Mouse (Mus musculus) stomach, postnatal 0 days (tissue): ENCODE results near the gene Mgll.

Source experiments
- CTCF ChIP-seq: IDR thresholded peaks from 2 replicates; pipeline ENCODE4 v1.5.1; 2016; ENCODE audit warnings: antibody characterized with exemption, low read depth, mild to moderate bottlenecking, moderate library complexity
- EP300 ChIP-seq: optimal IDR thresholded peaks from 2 replicates; pipeline ENCODE3; 2016; ENCODE audit warnings: antibody characterized with exemption

DNA sequence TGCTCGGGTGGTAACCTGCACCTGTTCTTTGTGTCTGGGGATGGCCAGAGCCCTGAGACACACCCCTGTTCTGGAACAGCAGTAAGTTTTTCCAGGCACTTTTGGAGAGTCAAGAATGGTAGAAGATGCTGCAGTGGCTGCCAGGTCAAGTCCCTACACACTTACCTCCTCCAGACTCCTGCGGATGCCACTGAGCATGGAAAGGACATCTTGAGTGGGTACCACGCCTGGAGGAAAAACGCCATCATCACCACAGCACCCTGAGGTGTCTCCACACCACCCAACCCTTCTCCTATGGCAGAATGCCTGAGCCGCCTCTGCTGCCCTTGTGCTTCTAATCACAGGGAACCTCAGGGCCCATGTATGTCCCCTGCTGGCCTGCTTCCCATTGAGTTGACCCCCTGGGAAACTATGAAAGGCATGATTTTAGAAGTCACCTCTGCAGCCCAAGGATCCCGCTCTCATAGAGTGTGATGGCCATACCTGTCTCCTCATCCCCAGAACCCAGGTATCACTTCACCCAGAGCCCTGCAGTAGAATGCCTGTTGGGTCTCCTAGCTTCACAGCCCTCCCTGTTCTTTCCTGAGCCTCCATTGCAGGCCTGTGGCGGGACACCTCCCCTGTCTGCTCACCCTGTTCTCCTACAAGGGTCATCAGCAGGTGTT is 120.8 kb downstream of the Mgll start:
- no peak for TF ChIP-seq CTCF
- TF ChIP-seq EP300: no peak
